22 mouse cellular contexts compared by ENCODE assay signal in genomic region chr2:121885509-121886106, GRCm38 (mm10).
"Had no signal": no experiment of that assay in that cellular context is flagged by ENCODE, and none has a peak within 500 bp of the region (broad histone marks: within the 10 kb centered on the region; RNA-seq: fewer than 3 reads in every experiment).

No protein-coding gene starts in this region.

- ATAC-seq: hindbrain, postnatal 0 days; liver, postnatal 0 days had no signal

- H3K4me1 ChIP-seq: heart, embryonic 13.5 days; heart, embryonic 15.5 days; hindbrain, embryonic 15.5 days; limb, embryonic 10.5 days; limb, embryonic 12.5 days; liver, embryonic 13.5 days; liver, embryonic 15.5 days had no signal

- H3K4me3 ChIP-seq: heart, adult 2 months; heart, embryonic 13.5 days; heart, embryonic 15.5 days; hindbrain, embryonic 13.5 days; hindbrain, embryonic 15.5 days; limb, embryonic 10.5 days; limb, embryonic 12.5 days; liver, embryonic 13.5 days; liver, embryonic 15.5 days had no signal

- DNase-seq: gastrocnemius, postnatal 14 days; gastrocnemius, postnatal 36 days; heart, adult 11 months; heart, adult 2 months; heart, postnatal 14 days; heart, postnatal 36 days; layer of hippocampus, adult 9-11 months; layer of hippocampus, postnatal 36 days; liver; liver, embryonic 13.5 days; liver, postnatal 0 days had no signal

- H3K4me2 ChIP-seq: heart, embryonic 11.5 days; heart, embryonic 13.5 days; heart, embryonic 15.5 days; hindbrain, embryonic 13.5 days; hindbrain, embryonic 15.5 days; limb, embryonic 12.5 days; liver, embryonic 11.5 days; liver, embryonic 13.5 days; liver, embryonic 15.5 days had no signal

- H3K27me3 ChIP-seq: heart, embryonic 13.5 days; heart, embryonic 15.5 days; hindbrain, embryonic 13.5 days; hindbrain, embryonic 15.5 days; limb, embryonic 12.5 days; liver, embryonic 13.5 days; liver, embryonic 15.5 days had no signal

- H3K36me3 ChIP-seq: heart, embryonic 15.5 days; hindbrain, embryonic 15.5 days; limb, embryonic 12.5 days; liver, embryonic 13.5 days; liver, embryonic 15.5 days had no signal

- H3K27ac ChIP-seq: heart, adult 2 months; heart, embryonic 13.5 days; heart, embryonic 15.5 days; hindbrain, embryonic 13.5 days; hindbrain, embryonic 15.5 days; hindbrain, postnatal 0 days; kidney, postnatal 0 days; limb, embryonic 10.5 days; limb, embryonic 12.5 days; liver, embryonic 13.5 days; liver, embryonic 15.5 days had no signal

- H3K9ac ChIP-seq: heart, embryonic 13.5 days; heart, embryonic 15.5 days; hindbrain, embryonic 13.5 days; hindbrain, embryonic 15.5 days; limb, embryonic 12.5 days; liver, embryonic 13.5 days; liver, embryonic 15.5 days; liver, postnatal 0 days had no signal

- H3K9me3 ChIP-seq: heart, embryonic 13.5 days; heart, embryonic 15.5 days; hindbrain, embryonic 13.5 days; hindbrain, embryonic 15.5 days; limb, embryonic 10.5 days; limb, embryonic 12.5 days; liver, embryonic 13.5 days; liver, embryonic 15.5 days had no signal
